Mouse (Mus musculus) cerebellum, adult (tissue): ENCODE measurements around the gene Kap.
"Not testable (repeated sequence)": the region's sequence is repeated elsewhere in the genome, so short reads cannot be mapped to it uniquely, and the experiment has no call there.

ENCODE experiments used
- ATAC-seq: cut with Nextera tagmentation; 2 replicates; pipeline ENCODE4 v1.9.2; 2017; ENCODE audit warnings: mild to moderate bottlenecking, moderate library complexity, mixed read lengths; ENCODE audit not compliant: insufficient number of reproducible peaks, low FRiP score, low TSS enrichment

Gene Kap

DNA sequence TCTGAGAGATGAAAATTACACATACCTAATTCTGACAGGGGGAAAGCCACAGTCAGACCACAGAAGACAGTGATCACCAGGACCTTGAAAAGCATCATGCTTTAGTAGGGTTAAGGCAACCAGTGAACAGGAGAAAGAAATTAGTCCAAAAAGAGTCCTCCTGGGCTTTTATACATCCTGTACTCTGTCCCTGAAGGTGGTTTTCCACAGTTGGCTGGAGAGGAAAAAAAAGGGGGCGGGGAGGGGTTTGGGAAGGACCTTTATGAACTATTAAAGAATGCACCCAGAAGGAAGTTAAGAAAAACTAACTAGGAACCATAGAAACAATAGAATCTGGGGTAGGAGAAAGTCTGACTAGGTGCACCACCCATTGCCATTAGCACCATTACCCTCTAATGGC, at the start of gene Kap:
Gene Kap (minus strand): TSS at position 237 of the 400 bp plus-strand sequence.
- no peak for ATAC-seq

DNA sequence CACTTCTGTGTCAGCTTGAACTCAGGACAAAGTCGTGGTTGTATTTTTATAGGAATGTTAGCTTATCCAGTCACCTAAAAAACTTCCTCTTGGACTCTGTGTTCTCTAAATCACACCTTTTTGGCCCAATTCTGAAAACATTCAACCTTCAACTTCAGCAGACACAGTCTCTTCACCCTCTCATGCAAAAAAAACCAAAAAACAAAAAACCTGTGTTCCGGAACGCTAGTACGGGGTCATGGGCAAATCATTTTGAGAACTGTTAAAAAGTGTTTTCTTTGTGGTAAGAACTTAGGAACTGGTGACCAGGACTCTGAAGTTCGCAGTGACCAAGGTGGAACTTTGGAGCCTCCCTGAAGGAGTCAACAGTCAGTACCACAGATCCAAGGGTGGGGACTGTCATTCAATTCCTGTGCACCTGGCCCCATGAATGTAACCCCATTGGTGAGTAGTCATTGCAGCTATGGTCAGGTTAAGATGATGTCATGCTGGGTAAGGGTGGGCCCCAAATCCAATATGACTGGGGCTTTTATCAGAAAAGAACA, 32.4 kb upstream of the Kap start:
- ATAC-seq: no peak

DNA sequence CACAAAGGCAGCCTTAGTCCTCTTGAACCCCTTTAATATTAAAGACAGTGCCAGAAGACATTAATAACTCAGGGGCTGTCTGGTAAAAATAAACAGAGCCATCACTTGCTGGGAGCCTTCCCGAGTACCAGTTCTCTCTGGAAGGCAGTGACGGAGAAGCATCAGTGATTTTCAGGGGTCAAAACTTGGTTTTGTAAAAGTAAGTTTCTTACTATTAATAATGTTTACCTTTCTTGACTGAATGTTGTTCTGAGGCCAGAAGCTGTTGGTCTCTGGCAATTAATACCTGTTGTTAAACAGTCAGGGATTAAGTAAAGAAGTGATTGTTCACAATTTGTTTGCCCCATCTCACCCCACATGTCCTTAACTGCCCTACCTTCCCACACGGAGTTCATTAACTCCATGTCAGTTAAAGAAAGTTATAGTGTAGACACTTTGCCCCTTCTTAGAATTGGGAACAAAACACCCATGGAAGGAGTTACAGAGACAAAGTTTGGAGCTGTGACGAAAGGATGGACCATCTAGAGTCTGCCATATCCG, 30.0 kb upstream of the Kap start:
- ATAC-seq: no peak

DNA sequence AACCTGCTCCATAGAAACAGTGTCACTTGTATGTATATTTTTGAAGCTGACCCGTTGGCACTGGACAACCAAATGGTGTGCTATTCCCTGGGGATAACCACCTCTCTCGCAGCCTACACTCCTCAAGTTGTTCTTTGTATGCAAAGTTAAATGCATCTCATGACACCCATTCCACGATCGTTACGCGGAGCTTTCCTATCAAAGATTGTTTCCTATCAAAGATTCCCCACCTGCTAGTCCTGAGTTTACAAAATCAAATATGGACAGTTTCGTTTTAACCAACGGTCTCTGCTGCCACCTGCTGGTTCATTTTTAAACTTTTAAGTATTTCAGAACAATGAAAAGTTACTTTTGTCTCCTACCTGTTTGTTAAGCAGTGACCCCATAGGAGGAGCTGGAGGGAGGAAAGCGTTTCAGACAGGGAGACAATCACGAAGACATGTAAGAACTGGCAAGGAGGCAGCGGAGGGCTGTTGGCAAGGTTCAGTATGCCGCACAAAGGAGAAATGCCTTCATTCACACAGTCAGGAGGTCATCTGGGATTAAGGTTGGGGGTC, 22.4 kb upstream of the Kap start:
- ATAC-seq: no peak

DNA sequence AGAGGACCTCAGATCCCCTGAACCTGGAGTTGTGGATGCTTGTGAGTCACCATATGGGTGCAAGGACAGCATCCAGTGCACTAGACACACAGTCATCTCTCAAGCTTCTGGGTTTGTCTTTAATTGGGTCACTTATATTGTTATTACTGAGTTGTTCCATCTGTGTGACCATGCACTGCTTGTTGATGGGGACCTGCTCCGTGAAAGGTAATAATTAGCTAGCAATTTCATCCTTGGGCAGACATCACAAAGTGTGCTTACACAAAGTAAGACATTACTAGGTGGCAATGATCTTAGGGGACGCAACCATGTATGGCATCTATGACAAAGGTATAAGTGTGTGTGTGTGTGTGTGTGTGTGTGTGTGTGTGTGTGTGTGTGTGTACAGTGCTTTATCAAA, 19.1 kb upstream of the Kap start:
- ATAC-seq: no peak

DNA sequence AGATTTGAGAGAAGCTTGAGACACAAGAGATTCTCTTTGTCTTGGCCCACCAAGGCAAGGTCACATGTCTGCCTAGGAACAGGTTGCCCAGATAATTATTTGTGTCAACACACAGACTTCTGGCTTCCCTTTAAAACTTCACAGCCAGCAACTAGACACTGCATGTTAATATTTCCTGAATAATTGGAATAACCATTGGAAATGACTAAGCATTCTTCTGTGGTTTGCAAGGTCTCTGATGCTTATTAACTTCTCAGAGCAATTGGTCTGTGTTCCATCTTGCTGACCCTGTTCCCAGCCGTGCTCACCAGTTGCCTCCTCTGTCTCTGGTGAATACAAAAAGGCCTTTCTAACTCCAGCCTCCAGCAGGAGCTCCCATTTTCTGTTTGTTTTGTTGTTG, 17.6 kb upstream of the Kap start:
- no peak for ATAC-seq

DNA sequence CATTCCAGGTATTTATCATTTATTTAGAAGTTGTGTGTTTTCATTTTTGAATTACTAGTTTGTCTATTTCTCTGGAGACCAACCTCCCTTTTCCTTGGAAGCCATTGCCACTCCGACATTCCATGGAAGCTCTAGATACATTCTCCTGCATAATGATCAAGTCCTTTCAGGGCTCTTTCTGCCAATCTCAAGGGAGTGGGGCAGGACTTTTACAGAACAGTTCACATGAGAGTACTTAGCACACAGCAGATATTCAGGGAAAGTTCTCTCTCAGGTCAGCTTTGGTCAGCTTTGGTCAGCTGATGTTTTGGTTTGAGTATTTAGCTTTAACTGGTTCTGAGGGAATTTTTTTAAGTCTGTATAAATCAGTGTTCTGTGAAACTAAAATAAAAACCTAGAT, 14.8 kb upstream of the Kap start:
- ATAC-seq: no peak

DNA sequence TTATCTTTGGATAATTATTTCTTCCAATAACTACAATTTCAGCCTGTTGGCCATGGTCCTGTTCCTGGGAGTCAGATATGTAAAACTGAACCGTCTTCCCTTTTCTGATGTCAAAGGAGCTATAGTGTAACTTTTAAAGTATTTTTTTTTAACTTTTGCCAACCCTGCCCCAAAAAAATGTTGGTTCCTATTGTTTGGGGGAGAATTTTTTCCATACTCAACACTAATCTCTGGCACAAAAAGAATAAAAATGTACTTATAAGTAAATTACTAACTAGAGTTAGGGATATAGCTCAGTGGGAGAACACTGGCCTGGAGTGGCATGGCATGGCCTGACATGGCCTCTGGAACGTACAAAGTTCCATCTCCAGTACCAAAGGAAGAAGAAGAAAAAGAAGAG, 2.3 kb upstream of the Kap start:
- no peak for ATAC-seq

DNA sequence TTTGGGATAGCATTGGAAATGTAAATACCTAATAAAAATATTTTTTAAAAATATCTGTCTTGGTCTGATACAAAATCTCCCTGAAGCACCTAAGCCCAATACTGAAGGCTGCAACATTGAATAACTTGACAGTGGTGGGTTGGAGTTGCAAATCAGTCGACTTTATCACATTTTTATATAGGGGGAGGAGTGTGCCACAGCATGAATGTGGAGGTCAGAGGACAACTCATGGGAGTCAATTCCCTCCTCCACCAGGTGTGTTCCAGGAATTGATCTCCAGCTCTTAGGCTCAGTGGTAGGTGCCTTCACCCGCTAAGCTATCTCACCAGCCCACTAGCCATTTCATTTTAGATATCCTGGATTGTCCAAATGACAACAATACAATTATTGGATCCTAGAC, 4.2 kb downstream of the Kap start:
- ATAC-seq: no peak

DNA sequence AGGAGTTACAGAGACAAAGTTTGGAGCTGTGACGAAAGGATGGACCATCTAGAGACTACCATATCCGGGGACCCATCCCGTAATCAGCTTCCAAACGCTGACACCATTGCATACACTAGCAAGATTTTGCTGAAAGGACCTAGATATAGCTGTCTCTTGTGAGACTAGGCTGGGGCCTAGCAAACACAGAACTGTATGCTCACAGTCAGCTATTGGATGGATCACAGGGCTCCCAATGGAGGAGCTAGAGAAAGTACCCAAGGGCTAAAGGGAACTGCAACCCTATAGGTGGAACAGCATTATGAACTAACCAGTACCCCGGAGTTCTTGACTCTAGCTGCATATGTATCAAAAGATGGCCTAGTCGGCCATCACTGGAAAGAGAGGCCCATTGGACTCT, 4.7 kb downstream of the Kap start:
- ATAC-seq: not testable (repeated sequence)

DNA sequence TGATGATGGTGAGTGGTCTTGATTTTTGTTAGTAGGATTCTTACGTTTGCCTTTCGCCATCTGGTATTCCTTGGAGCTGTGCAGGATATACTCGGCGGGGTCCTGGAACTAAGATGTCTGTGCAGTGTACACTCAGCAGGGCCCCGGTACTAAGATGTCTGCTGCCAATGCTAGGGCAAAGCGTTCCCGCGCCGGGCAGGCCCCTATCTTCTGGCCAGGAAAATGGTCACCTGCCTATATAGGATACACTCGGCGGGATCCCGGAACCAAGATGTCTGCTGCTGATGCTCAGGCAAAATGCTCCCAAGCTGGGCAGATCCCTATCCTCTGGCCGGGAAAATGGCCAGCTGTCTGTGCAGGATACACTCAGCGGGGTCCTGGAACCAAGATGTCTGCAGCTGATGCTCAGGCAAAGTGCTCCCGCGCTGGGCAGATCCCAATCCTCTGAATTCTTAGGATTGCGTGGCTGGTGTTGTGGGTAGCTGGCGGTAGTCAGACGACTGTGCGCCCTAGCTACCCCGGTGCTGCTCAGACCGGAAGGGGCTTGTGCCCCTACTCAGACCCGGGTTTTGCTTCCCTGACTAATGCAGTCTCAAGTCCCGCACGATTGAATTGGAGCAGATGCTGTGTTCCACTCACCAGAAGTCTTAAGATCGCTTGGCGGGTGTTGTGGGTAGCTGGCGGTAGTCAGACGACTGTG, 15.1 kb downstream of the Kap start:
- ATAC-seq: not testable (repeated sequence)

DNA sequence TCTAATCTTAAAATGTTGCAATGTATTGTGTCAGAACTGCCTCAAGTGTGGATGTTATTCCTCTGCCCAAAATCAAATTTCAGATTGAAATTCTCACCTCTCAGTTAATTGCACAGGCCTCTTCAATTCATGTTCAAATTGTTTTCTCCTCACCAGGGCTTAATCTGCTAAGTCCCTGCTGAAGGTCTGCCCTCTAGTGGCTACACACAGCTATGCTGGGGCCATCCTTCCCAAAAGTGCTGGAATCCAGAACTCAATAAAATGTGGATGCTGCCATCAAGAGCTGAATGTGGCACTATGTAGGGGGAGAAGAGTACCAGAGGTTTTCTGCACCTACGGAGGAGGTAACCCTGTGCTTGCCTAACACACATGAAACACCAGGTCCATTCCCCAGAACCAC, 41.2 kb downstream of the Kap start:
- ATAC-seq: no peak
